Mouse (Mus musculus) neural tube, embryonic 13.5 days (tissue): ENCODE measurements around the gene Ccdc34. TPM values are rescaled to one million over a fixed set of nuclear protein-coding genes. Genes with fewer than 3 reads are reported as not detected.
"Not testable (repeated sequence)": the region's sequence is repeated elsewhere in the genome, so short reads cannot be mapped to it uniquely, and the experiment has no call there.

Experiments
- ATAC-seq: fragments of 200-750 bp; cut with Nextera tagmentation; 2 replicates; pipeline ENCODE4 v1.8.0; 2017; ENCODE audit warnings: low read depth, mild to moderate bottlenecking, moderate TSS enrichment, moderate library complexity
- H3K27ac ChIP-seq: fragments of 300-500 bp; sonication (generic); replicated peaks from 2 replicates; pipeline ENCODE4 v1.5.1; 2015; ENCODE audit warnings: moderate library complexity, mild to moderate bottlenecking, inconsistent platforms
- H3K27me3 ChIP-seq: fragments of 300-500 bp; sonication (generic); 2 replicates; pipeline ENCODE4 v1.6.1; 2015; ENCODE audit warnings: mild to moderate bottlenecking, inconsistent platforms
- H3K36me3 ChIP-seq: fragments of 300-500 bp; sonication (generic); 2 replicates; pipeline ENCODE4 v1.6.1; 2015; ENCODE audit warnings: mild to moderate bottlenecking, inconsistent platforms
- H3K4me1 ChIP-seq: fragments of 300-500 bp; sonication (generic); replicated peaks from 2 replicates; pipeline ENCODE4 v1.6.1; 2015; ENCODE audit warnings: inconsistent platforms
- H3K4me2 ChIP-seq: fragments of 300-500 bp; sonication (generic); 2 replicates; pipeline ENCODE4 v1.6.1; 2015; ENCODE audit warnings: inconsistent platforms, mild to moderate bottlenecking, moderate library complexity
- H3K4me3 ChIP-seq: fragments of 300-500 bp; sonication (generic); 2 replicates; pipeline ENCODE4 v1.5.1; 2015; ENCODE audit warnings: mild to moderate bottlenecking, inconsistent platforms
- H3K9ac ChIP-seq: fragments of 300-500 bp; sonication (generic); 2 replicates; pipeline ENCODE4 v1.6.1; 2015; ENCODE audit warnings: moderate library complexity, mild to moderate bottlenecking, inconsistent platforms
- H3K9me3 ChIP-seq: fragments of 300-500 bp; sonication (generic); 2 replicates; pipeline ENCODE4 v1.6.1; 2016; ENCODE audit warnings: inconsistent platforms
- WGBS: fragments of 180-500 bp; shearing (Covaris S2); methylation state at CpG from one replicate; pipeline ENCODE4 v1.1.7; 2015; 5-methylcytosine and 5-hydroxymethylcytosine counted together
- polyA plus RNA-seq: library from polyadenylated mRNA; unstranded; fragments of >200 nt; fragmentation: Nextera tagmentation; extraction: Ambion mirVana; gene quantifications from 2 replicates; pipeline ENCODE4 v1.2.1, GENCODE M21; 2015

Ccdc34 gene
- polyA plus RNA-seq, 1 experiment from 2014 or later, result 36.1 TPM

DNA sequence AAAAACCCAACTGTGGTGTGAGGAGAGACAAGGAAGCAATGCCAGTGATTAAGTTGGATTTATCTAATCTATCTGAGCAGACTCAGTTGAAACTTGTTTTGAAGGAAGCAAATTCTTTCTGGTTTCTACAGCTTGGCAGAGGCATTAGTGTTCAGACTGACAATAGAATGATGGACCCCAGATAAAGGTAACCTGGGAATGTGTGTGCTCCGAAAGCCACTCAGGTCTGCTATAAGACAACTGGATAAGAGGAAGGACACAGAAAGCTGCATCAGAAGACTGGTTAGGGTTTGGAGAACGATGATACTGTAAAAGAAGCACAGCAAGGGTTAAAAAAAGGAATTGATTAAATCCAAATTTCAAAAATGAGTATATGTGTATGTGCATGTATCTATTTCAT, 111.8 kb downstream of the Ccdc34 start:
- WGBS, result 93% methylated on average over 2 of the region's 2 CpGs
- Histone ChIP-seq H3K9me3 (no peaks in the 10 kb centered on the region), H3K4me2 (no peak overlapping the region), H3K4me3 (no peak overlapping the region), H3K4me1 (no peaks in the 10 kb centered on the region), H3K27me3 (no peaks in the 10 kb centered on the region), H3K9ac (no peak overlapping the region), H3K36me3 (no peaks in the 10 kb centered on the region), H3K27ac (no peak overlapping the region)
- no peak for ATAC-seq

- 51% methylated on average over 2 of the region's 2 CpGs for whole genome bisulfite sequencing
- Histone ChIP-seq H3K9me3 (no peaks in the 10 kb centered on the region), H3K4me1 (no peaks in the 10 kb centered on the region), H3K27me3 (no peaks in the 10 kb centered on the region), H3K9ac (no peak overlapping the region), H3K36me3 (no peaks in the 10 kb centered on the region), H3K4me2 (no peak overlapping the region), H3K27ac (no peak overlapping the region), H3K4me3 (no peak overlapping the region)
- ATAC-seq, result no peak
These were observed 114.0 kb downstream of the Ccdc34 start for GRCm38 (mm10) chr2:110131573-110131972.

DNA sequence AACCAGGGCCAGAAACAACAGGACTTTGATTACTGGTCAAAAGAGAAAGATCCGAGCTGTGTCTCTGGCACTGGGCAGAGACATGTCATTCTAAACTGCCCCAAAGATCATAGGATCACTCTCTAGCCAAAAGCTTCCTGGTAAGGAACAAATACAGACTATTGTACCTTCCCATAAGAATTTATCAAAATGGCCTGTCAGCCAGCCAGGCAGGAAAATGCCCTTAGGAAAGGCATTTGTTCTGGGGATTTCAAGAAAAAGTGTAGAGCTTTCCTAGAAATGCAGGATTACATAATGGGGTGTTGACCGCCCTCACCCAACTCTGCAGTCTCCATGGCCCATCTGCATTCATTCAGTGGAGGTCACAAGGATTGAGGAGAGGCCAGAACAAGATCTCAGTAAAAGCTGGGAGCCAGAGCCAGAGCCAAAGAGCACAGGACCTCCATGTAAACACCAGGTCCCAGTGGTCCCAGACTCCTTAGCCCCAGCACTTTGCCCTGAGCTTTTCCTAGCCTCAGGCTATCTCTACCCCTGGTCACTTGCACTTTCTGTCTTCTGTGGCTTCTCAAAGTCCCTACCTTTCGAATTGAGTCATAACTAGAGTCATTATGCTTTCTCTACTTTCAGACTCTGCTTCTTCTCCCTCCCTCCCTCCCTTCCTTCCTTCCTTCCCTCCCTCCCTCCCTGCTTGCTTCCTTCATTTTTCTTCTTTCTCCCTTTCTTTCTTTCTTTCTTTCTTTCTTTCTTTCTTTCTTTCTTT, 115.9 kb downstream of the Ccdc34 start:
- H3K4me1 ChIP-seq, result no peaks in the 10 kb centered on the region
- WGBS, result 81% methylated on average over 3 of the region's 3 CpGs
- no peaks in the 10 kb centered on the region for H3K36me3 ChIP-seq
- H3K4me2 ChIP-seq, result no peak overlapping the region
- H3K4me3 ChIP-seq, result no peak overlapping the region
- no peaks in the 10 kb centered on the region for H3K9me3 ChIP-seq
- no peak overlapping the region for H3K27ac ChIP-seq
- H3K27me3 ChIP-seq, result no peaks in the 10 kb centered on the region
- ATAC-seq, result no peak
- no peak overlapping the region for H3K9ac ChIP-seq

GRCm38 (mm10) chr2:110134765-110135594, 117.4 kb downstream of the Ccdc34 start:
- H3K9ac ChIP-seq, result no peak overlapping the region
- H3K9me3 ChIP-seq, result no peaks in the 10 kb centered on the region
- H3K4me2 ChIP-seq, result no peak overlapping the region
- no peak overlapping the region for H3K27ac ChIP-seq
- ATAC-seq, result no peak
- no peak overlapping the region for H3K4me3 ChIP-seq
- WGBS, result 33% methylated on average over 2 of the region's 2 CpGs
- no peaks in the 10 kb centered on the region for H3K27me3 ChIP-seq
- H3K36me3 ChIP-seq, result no peaks in the 10 kb centered on the region
- no peaks in the 10 kb centered on the region for H3K4me1 ChIP-seq

DNA sequence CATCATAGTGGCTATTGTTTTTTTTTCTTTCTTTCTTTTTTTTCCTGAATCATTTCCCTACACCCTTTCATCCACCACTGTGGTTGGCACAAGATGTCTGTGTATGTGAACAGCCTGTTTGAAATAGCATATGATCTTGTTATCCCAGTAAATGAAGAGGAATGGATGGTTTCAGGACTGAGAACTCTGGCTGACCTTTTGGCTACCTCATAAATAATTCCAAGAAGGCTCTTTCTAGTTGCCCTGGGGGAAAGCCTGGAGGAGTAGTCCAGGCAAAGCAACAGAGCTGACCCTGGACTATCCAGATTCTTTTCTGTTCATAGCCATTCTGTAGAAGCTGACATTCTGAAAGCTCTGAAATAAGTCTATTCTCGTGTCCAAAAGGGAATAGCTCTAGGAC, 119.7 kb downstream of the Ccdc34 start:
- H3K36me3 ChIP-seq, result no peaks in the 10 kb centered on the region
- 66% methylated on average over 1 of the region's 1 CpGs for WGBS
- no peaks in the 10 kb centered on the region for H3K9me3 ChIP-seq
- H3K4me2 ChIP-seq, result no peak overlapping the region
- H3K27me3 ChIP-seq, result no peaks in the 10 kb centered on the region
- H3K4me3 ChIP-seq, result no peak overlapping the region
- no peaks in the 10 kb centered on the region for H3K4me1 ChIP-seq
- ATAC-seq, result no peak
- no peak overlapping the region for H3K27ac ChIP-seq
- H3K9ac ChIP-seq, result no peak overlapping the region

GRCm38 (mm10) chr2:110138096-110138495, 120.5 kb downstream of the Ccdc34 start:
- Histone ChIP-seq H3K27ac (no peak overlapping the region), H3K9ac (no peak overlapping the region), H3K4me2 (no peak overlapping the region), H3K4me1 (no peaks in the 10 kb centered on the region), H3K27me3 (no peaks in the 10 kb centered on the region), H3K9me3 (no peaks in the 10 kb centered on the region), H3K4me3 (no peak overlapping the region), H3K36me3 (no peaks in the 10 kb centered on the region)
- ATAC-seq, result no peak
- WGBS, result 92% methylated on average over 1 of the region's 1 CpGs

GRCm38 (mm10) chr2:110147980-110148379, 130.4 kb downstream of the Ccdc34 start:
- not testable (repeated sequence) for H3K36me3 ChIP-seq, ATAC-seq, H3K27me3 ChIP-seq, H3K4me3 ChIP-seq, H3K9ac ChIP-seq, H3K27ac ChIP-seq, H3K4me2 ChIP-seq, H3K4me1 ChIP-seq, H3K9me3 ChIP-seq

DNA sequence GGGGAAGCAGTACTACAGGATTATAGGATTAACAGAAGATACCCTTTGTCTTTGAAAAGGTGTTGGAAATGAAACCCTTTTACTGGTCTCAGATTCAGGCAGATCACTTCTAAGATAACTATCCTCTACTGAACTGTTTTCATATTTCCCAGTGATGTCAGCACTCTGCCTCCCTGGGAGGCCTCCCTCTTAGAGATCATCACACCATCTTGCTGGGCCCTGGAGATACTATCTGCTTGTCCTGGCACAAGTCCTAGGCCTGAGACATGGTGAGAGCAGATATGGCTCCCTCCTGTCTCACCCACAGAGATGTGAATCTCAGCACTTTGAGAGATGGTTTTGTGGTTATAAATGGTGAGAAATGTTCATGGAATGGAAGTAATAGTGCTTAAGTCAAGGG, 131.6 kb downstream of the Ccdc34 start:
- H3K4me1 ChIP-seq, result no peaks in the 10 kb centered on the region
- no peak overlapping the region for H3K4me3 ChIP-seq
- no peak overlapping the region for H3K9ac ChIP-seq
- no peaks in the 10 kb centered on the region for H3K9me3 ChIP-seq
- no peak for ATAC-seq
- H3K36me3 ChIP-seq, result no peaks in the 10 kb centered on the region
- H3K4me2 ChIP-seq, result no peak overlapping the region
- H3K27me3 ChIP-seq, result no peaks in the 10 kb centered on the region
- H3K27ac ChIP-seq, result no peak overlapping the region

GRCm38 (mm10) chr2:110156321-110156720, 138.7 kb downstream of the Ccdc34 start:
- Histone ChIP-seq H3K4me3 (no peak overlapping the region), H3K4me1 (no peaks in the 10 kb centered on the region), H3K4me2 (no peak overlapping the region), H3K27ac (no peak overlapping the region), H3K9ac (no peak overlapping the region), H3K9me3 (peaks cover 10% of the 10 kb centered on the region), H3K36me3 (no peaks in the 10 kb centered on the region), H3K27me3 (no peaks in the 10 kb centered on the region)
- no peak for ATAC-seq
- 96% methylated on average over 2 of the region's 2 CpGs for WGBS

DNA sequence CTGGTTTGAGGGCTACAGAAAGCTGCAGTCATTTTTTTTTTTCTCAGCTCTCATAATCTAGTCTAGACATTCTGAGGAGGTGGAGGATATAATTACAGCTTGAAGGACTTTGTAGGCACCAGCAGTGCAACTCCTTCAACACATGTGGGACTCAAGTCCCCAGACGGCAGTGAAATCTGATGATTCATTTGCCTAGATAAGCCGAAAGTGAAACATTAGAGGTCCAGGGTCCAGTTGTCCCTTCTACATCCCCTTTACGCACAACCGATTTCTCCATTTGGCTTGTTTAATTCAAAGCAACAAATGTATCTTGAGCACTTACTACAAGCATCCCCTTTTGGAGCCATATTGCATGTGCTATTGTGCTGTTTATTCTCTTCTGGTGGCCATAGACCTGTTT, 147.4 kb downstream of the Ccdc34 start:
- Histone ChIP-seq H3K4me3 (no peak overlapping the region), H3K27me3 (no peaks in the 10 kb centered on the region), H3K9me3 (no peaks in the 10 kb centered on the region), H3K9ac (no peak overlapping the region), H3K36me3 (no peaks in the 10 kb centered on the region), H3K4me1 (no peaks in the 10 kb centered on the region), H3K27ac (no peak overlapping the region), H3K4me2 (no peak overlapping the region)
- no peak for ATAC-seq
- 85% methylated on average over 4 of the region's 4 CpGs for WGBS

DNA sequence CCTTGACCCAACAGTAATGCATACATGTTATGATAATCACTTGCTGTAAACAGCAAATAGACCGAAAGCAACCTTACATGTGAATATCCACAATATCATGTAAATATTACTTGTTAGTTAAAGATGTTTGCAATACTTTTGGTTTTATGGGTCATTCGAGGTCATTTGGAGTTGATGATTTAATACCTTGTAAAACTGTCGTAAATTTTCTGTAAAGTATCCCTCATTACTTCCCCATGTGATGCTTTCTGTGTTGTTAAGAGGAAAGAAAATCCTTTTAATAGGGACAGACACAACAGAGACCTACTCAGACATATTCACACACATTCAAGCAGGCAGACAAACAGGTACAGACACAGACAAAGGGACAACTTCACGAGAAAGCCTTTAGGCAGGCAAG, 150.1 kb downstream of the Ccdc34 start:
- H3K27ac ChIP-seq, result no peak overlapping the region
- no peaks in the 10 kb centered on the region for H3K36me3 ChIP-seq
- no peak overlapping the region for H3K9ac ChIP-seq
- H3K4me2 ChIP-seq, result no peak overlapping the region
- WGBS, result 72% methylated on average over 4 of the region's 4 CpGs
- no peaks in the 10 kb centered on the region for H3K9me3 ChIP-seq
- H3K27me3 ChIP-seq, result no peaks in the 10 kb centered on the region
- ATAC-seq, result no peak
- H3K4me1 ChIP-seq, result 0 out of 2 replicates have a peak, but pooled peaks cover 1% of the 10 kb centered on the region
- H3K4me3 ChIP-seq, result no peak overlapping the region

- Histone ChIP-seq H3K36me3 (no peaks in the 10 kb centered on the region), H3K9ac (no peak overlapping the region), H3K4me3 (no peak overlapping the region), H3K27me3 (no peaks in the 10 kb centered on the region), H3K4me1 (peaks cover 7% of the 10 kb centered on the region), H3K9me3 (no peaks in the 10 kb centered on the region), H3K27ac (no peak overlapping the region), H3K4me2 (no peak overlapping the region)
- no peak for ATAC-seq
These were observed 150.7 kb downstream of the Ccdc34 start for GRCm38 (mm10) chr2:110168361-110168760.
